Mouse (Mus musculus) ovary, adult 2 months (tissue): ENCODE data around the gene Lair1. TPM values are rescaled to one million over a fixed set of nuclear protein-coding genes. Genes with fewer than 3 reads are reported as not detected.

Experiments
- polyA plus RNA-seq: library from polyadenylated mRNA; depleted of rRNA; stranded (reverse); fragments of >200 nt; gene quantifications from 2 replicates; pipeline ENCODE4 v1.2.3, GENCODE M21; 2012; rRNA removed

Gene Lair1
- 6.9 and 8.7 TPM in 2 replicates for polyA plus RNA-seq

GRCm38 (mm10) chr7:4063013-4063412 is at the start of gene Lair1:
Gene Lair1, minus strand, starts transcription at chr7:4063204.

Other genes starting within 250 kb of the Lair1 start
- gene Gm15448, start 237.5 kb downstream of the Lair1 start, polyA plus RNA-seq: 0.15 and 0.29 TPM in 2 replicates
- 0.48 and 0.53 TPM in 2 replicates for gene Pira2, start 218.2 kb downstream of the Lair1 start, polyA plus RNA-seq
- gene Gm14548, start 165.1 kb downstream of the Lair1 start, polyA plus RNA-seq: 0.46 and 1.2 TPM in 2 replicates
- gene Lilra6, start 147.7 kb downstream of the Lair1 start, polyA plus RNA-seq: 0.70 and 0.89 TPM in 2 replicates
- 6.7 and 7.6 TPM in 2 replicates for gene Ttyh1, start 56.2 kb upstream of the Lair1 start, polyA plus RNA-seq
- 635 and 1,086 TPM in 2 replicates for gene Leng8, start 73.8 kb upstream of the Lair1 start, polyA plus RNA-seq
- gene Leng9, start 87.2 kb upstream of the Lair1 start, polyA plus RNA-seq: 8.9 and 9.7 TPM in 2 replicates
- gene Cdc42ep5, start 101.7 kb upstream of the Lair1 start, polyA plus RNA-seq: 226 and 230 TPM in 2 replicates
- 0.25 and 0.31 TPM in 2 replicates for gene Lilra5, start 174.6 kb upstream of the Lair1 start, polyA plus RNA-seq